In genomic region chr1:170214757-170215522, GRCm38 (mm10) we compare ENCODE assay signal across 8 mouse cellular contexts. TPM values are rescaled to one million over a fixed set of nuclear protein-coding genes. Genes with fewer than 3 reads are reported as not detected.
A peak's percentile ranks its signal among the peaks of the same experiment; 100 is the strongest.
DNase-seq lines count a peak whose midpoint lies in the region; ATAC-seq lines count a peak whose summit lies in the region.

Gene Uhmk1 (minus strand): TSS chr1:170215397.

- ATAC-seq in hindbrain, embryonic 11.5 days (ENCODE audit: low FRiP score) = peak; percentile 99

- H3K9me3 ChIP-seq in hindbrain, embryonic 11.5 days (ENCODE audit: control insufficient read depth, low read length) = no peaks in the 10 kb centered on the region

- H3K27me3 ChIP-seq in hindbrain, embryonic 11.5 days (ENCODE audit: control insufficient read depth, insufficient read depth, low read length) = 0 out of 2 replicates have a peak, but pooled peaks cover 2% of the 10 kb centered on the region

- H3K4me2 ChIP-seq in hindbrain, embryonic 11.5 days (replicated peaks; ENCODE audit: low read depth, low read length) = peak within 1 kb of the TSS; percentile 42

- peak; percentile 87 for DNase-seq in MN1 (ENCODE audit: low spot score)
- peak; percentile 90 for DNase-seq in cerebellum, adult 9-10 months
- peak; percentile 67 to 89 for DNase-seq in frontal cortex, adult 2 months (ENCODE audit: extremely low spot score in 1 of 2, low spot score in 1 of 2)
- DNase-seq in hindbrain, embryonic 11.5 days (ENCODE audit: low spot score) = peak; percentile 92
- DNase-seq in layer of hippocampus, postnatal 14 days (ENCODE audit: low spot score in 2 of 2) = peak; percentile 81 to 93
- DNase-seq in lung, postnatal 14 days = peak; percentile 91
- peak; percentile 76 for DNase-seq in retina, adult 2 months (ENCODE audit: low read depth, low spot score)
- DNase-seq in thymus, postnatal 36 days = peak; percentile 85 to 89

- no peaks in the 10 kb centered on the region for H3K4me1 ChIP-seq in hindbrain, embryonic 11.5 days (replicated peaks; ENCODE audit: control insufficient read depth, insufficient read depth, low read length)

- peak within 1 kb of the TSS; percentile 94 for H3K9ac ChIP-seq in hindbrain, embryonic 11.5 days (ENCODE audit: low read depth, low read length)

- H3K27ac ChIP-seq in hindbrain, embryonic 11.5 days (ENCODE audit: low read depth, low read length) = peak within 1 kb of the TSS; percentile 74; the same call in 1 of the 2 replicates

- H3K4me3 ChIP-seq in hindbrain, embryonic 11.5 days (ENCODE audit: low read depth, low read length) = peak within 1 kb of the TSS; percentile 94

- no peaks in the 10 kb centered on the region for H3K36me3 ChIP-seq in hindbrain, embryonic 11.5 days (ENCODE audit: control insufficient read depth, insufficient read depth, low read length)

- WGBS in hindbrain, embryonic 11.5 days = under 1% methylated on average over 70 of the region's 70 CpGs

RNA-seq across cellular contexts. Expression of gene Uhmk1, which starts in this region (rescaled TPM):
- 75.1 and 75.6 TPM in 2 replicates for polyA plus RNA-seq in frontal cortex, adult 2 months (2012; rRNA removed)
- polyA plus RNA-seq in hindbrain, embryonic 11.5 days (2014; fragmentation: Nextera tagmentation; extraction: Ambion mirVana) = 13.6 and 16.4 TPM in 2 replicates
- 100 to 1,000 TPM; 163 to 168 TPM for total RNA-seq in layer of hippocampus, postnatal 14 days (2021)

Comparison
In these comparisons a context has a peak if more than half of its experiments do, and no peak if none do; other contexts are left out.
1. Peak in every context shown above with its lines: DNase-seq, ATAC-seq, H3K4me3 ChIP-seq and H3K27ac ChIP-seq.